Mouse (Mus musculus): ENCODE data around the gene Smim17.

- TF ChIP-seq CTCF (IDR thresholded peaks at IDR 0.05; ENCODE audit: low read depth, low read length) (no peak), GATA1 (IDR thresholded peaks at IDR 0.05; ENCODE audit: borderline replicate concordance, low read length) (no peak), TAL1 (conservative IDR thresholded peaks at IDR 0.05; ENCODE audit: low read depth, low read length) (no peak)
Observed at GRCm38 (mm10) chr7:6438388-6438787, 39.9 kb downstream of the Smim17 start, which contains the start of gene Olfr1344.
